Mouse (Mus musculus): ENCODE results near the gene Cops2. TPM values are rescaled to one million over a fixed set of nuclear protein-coding genes. Genes with fewer than 3 reads are reported as not detected.

Cops2 gene
- polyA plus RNA-seq, 1 experiment from 2014 or later = 58.5 TPM

DNA sequence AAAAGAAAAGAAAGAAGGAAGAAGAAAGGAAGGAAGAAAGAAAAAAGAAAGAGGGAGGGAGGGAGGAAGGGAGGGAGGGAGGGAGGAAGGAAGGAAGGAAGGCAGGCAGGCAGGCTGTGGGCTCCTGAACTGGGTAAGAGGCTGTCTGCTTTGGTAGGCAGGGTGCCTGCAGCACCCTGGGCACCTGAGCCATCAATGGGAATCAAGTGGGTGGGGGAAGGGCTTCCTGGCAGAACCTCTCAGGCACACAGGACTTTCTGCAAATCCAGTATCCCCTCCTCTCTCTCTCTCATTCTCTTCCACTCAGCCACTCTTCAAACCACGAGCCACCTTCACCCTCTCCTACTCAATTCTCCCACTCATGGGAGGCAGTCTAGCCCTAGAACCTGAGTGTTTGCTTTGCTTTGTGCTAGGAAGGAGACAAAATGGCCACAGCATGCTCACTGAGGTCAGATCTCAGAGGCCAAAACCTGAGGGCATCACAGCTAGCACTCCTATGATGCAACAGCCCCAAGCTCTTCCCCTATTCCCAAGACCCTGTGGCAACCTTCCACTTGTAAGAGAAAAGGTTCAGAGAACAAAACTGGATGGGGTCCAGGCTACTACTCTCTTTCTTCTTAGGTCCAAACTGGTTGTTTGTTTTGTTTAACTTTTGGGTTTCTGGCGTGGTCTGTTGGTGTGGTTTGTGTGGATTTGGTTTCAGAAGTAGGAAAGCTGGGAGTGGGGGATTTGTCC is 66.6 kb downstream of the Cops2 start:
- Histone ChIP-seq H3K27me3 (replicated peaks) (no peaks in the 10 kb centered on the region), H3K4me3 (no peak overlapping the region), H3K4me2 (no peak overlapping the region), H3K36me3 (no peaks in the 10 kb centered on the region), H3K9me3 (no peaks in the 10 kb centered on the region), H3K4me1 (peaks cover 10% of the 10 kb centered on the region), H3K9ac (no peak overlapping the region), H3K27ac (replicated peaks) (no peak overlapping the region)
- ATAC-seq (ENCODE audit: extremely low read depth, insufficient number of reproducible peaks, low FRiP score, low TSS enrichment) = no peak
- 67% methylated on average over 2 of the region's 2 CpGs for WGBS

DNA sequence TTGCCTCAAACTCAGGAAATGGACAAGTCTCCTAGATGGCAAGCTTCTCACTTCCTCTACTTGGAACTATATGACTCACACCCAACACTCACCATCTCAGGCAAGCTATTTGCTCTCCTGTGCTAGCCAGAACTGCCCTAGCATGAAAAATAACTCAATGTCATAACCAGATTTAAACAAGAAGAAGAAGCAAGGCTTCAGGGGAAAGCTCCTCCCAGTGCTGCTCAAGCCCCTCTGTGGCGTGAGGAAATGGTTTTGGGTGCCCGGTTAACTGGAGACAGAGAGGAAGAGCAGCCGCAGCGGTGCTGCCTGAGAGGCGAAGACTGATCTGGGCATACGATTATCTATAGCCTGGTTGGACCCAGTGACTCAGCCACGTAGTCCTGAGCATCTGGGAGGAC is 67.5 kb downstream of the Cops2 start:
- H3K4me1 ChIP-seq = peaks cover 10% of the 10 kb centered on the region
- 61% methylated on average over 7 of the region's 7 CpGs for WGBS
- no peaks in the 10 kb centered on the region for H3K9me3 ChIP-seq
- H3K36me3 ChIP-seq = no peaks in the 10 kb centered on the region
- no peaks in the 10 kb centered on the region for H3K27me3 ChIP-seq (replicated peaks)
- H3K9ac ChIP-seq = no peak overlapping the region
- no peak overlapping the region for H3K4me3 ChIP-seq
- H3K4me2 ChIP-seq = no peak overlapping the region
- H3K27ac ChIP-seq (replicated peaks) = 0 out of 2 replicates have a peak overlapping the region, but pooled peaks have one; percentile 32
- no peak for ATAC-seq (ENCODE audit: extremely low read depth, insufficient number of reproducible peaks, low FRiP score, low TSS enrichment)

DNA sequence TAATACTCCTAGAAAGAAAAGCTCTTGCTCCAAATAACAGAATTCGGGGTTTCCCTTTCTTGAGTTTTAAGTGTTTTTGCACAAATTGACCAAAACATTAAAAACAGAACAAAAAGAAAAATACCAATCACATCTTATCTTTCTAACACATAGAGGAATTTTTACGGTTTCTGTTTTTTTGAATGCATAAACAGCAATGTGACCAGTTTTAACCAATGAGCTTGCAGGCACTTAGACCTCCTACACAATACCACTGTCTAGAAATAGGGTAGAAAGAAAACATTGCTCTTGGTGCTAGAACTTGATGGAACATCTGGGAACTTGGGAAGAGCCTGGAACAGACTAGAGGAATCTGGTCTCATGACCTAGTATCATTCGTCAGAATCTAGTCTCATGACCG is 68.7 kb downstream of the Cops2 start:
- H3K9me3 ChIP-seq = no peaks in the 10 kb centered on the region
- H3K27ac ChIP-seq (replicated peaks) = no peak overlapping the region
- no peaks in the 10 kb centered on the region for H3K27me3 ChIP-seq (replicated peaks)
- peaks cover 10% of the 10 kb centered on the region for H3K4me1 ChIP-seq
- ATAC-seq (ENCODE audit: extremely low read depth, insufficient number of reproducible peaks, low FRiP score, low TSS enrichment) = no peak
- WGBS = 83% methylated on average over 4 of the region's 4 CpGs
- no peaks in the 10 kb centered on the region for H3K36me3 ChIP-seq
- no peak overlapping the region for H3K4me2 ChIP-seq
- no peak overlapping the region for H3K9ac ChIP-seq
- H3K4me3 ChIP-seq = no peak overlapping the region

DNA sequence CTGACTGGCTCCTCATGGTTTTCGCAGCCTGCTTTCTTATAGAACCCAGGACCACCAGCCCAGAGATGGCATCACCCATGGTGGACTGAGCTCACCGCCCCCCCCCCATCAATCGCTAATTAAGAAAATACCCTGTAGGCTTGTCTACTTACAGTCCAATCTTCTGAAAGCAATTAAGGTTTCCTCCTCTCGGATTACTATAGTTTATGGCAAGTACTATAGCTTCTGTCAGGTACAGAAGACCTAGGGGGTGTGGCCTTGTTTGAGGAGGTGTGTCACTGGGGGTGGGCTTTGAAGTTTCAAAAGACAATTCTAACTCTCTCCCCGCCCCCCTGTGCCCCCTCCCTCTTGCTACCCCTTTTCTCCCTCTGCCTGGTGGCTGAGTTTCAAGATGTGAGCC is 69.7 kb downstream of the Cops2 start:
- Histone ChIP-seq H3K9me3 (no peaks in the 10 kb centered on the region), H3K9ac (no peak overlapping the region), H3K4me1 (peaks cover 10% of the 10 kb centered on the region), H3K4me2 (no peak overlapping the region), H3K27ac (replicated peaks) (no peak overlapping the region), H3K27me3 (replicated peaks) (no peaks in the 10 kb centered on the region), H3K36me3 (no peaks in the 10 kb centered on the region), H3K4me3 (no peak overlapping the region)
- WGBS = 69% methylated on average over 5 of the region's 5 CpGs
- ATAC-seq (ENCODE audit: extremely low read depth, insufficient number of reproducible peaks, low FRiP score, low TSS enrichment) = no peak

DNA sequence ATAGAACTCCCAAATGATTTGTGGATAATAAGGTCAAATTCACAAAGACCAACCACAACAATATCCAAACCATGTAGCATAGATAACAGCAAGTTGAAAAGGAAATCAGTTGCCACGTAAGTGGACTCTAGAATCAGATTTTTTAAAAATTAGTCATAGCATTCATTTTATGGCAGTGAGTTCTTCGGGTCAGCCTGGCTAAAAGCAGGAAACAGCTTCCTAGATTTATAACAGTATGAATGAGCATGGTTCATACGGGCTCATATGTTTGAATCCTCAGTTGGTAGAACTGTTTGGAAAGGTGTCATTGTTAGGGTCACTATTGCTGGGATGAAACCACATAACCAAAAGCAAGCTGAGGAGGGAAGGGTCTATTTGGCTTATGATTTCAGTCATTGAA is 70.2 kb downstream of the Cops2 start:
- H3K9me3 ChIP-seq = no peaks in the 10 kb centered on the region
- H3K9ac ChIP-seq = no peak overlapping the region
- peaks cover 10% of the 10 kb centered on the region for H3K4me1 ChIP-seq
- H3K27ac ChIP-seq (replicated peaks) = no peak overlapping the region
- H3K4me2 ChIP-seq = no peak overlapping the region
- WGBS = 59% methylated on average over 3 of the region's 3 CpGs
- H3K36me3 ChIP-seq = no peaks in the 10 kb centered on the region
- no peak overlapping the region for H3K4me3 ChIP-seq
- H3K27me3 ChIP-seq (replicated peaks) = no peaks in the 10 kb centered on the region
- no peak for ATAC-seq (ENCODE audit: extremely low read depth, insufficient number of reproducible peaks, low FRiP score, low TSS enrichment)

DNA sequence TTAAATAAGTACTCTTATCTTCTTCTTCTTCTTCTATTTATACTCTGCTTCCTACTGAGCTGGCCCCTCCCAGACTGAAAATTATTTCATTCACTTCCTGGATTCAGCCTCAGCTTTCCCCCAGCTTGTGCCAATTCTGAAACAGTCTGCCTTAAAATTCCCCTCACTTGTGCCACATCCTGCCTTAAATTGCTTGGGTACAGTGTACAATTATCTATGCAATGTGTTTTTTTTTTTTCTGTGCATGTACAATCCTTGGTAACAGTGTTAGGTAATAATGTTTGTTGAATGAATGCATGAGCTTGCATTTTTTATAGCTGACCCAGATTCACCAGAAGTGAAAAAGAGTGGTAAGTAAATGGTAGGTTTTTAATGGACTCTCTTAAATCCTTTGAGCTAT is 70.6 kb downstream of the Cops2 start:
- no peak overlapping the region for H3K4me3 ChIP-seq
- ATAC-seq (ENCODE audit: extremely low read depth, insufficient number of reproducible peaks, low FRiP score, low TSS enrichment) = no peak
- H3K27me3 ChIP-seq (replicated peaks) = no peaks in the 10 kb centered on the region
- no peaks in the 10 kb centered on the region for H3K9me3 ChIP-seq
- H3K36me3 ChIP-seq = no peaks in the 10 kb centered on the region
- no peak overlapping the region for H3K4me2 ChIP-seq
- peaks cover 14% of the 10 kb centered on the region for H3K4me1 ChIP-seq
- no peak overlapping the region for H3K27ac ChIP-seq (replicated peaks)
- no peak overlapping the region for H3K9ac ChIP-seq

DNA sequence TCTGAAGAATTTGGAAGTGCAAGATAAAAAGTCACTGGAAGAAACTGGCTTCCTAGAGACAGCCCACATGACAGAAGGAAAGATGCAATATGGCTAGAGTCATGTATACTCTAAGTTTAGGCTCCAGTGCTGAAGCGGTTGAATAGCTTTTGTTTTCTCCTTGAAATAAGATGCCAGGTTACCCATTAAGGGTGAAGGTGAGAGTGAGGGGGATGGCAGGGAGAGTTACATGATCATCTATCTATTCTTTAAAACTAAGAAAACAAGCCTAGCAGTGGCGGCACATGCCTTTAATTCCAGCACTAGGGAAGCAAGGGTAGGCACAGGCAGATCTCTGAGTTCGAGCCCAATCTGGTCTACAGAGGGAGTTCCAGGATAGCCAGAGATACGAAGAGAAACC is 73.9 kb downstream of the Cops2 start:
- WGBS = 58% methylated on average over 4 of the region's 4 CpGs
- no peak overlapping the region for H3K4me2 ChIP-seq
- H3K36me3 ChIP-seq = no peaks in the 10 kb centered on the region

DNA sequence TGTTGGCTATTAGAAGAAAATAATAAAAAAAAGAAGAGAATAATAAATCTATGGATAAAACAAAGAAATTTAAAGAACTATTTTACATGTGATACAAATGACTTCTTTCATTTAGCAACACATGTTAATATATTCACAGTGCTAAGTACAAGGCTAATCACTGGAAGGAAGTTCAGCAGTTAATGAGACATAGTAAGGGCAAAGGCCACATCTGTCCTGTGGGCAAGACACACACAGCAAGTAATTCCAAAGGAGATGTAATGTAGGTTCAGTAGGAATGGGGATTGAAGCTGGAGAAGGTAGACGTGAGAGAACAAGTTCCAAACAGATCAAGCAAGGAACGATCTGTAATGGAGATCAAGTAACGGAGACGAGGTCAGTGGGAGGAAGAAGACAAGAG is 74.5 kb downstream of the Cops2 start:
- Histone ChIP-seq H3K27me3 (replicated peaks) (no peaks in the 10 kb centered on the region), H3K4me2 (no peak overlapping the region), H3K4me1 (peaks cover 37% of the 10 kb centered on the region), H3K36me3 (no peaks in the 10 kb centered on the region), H3K27ac (replicated peaks) (no peak overlapping the region), H3K9ac (no peak overlapping the region), H3K9me3 (no peaks in the 10 kb centered on the region), H3K4me3 (no peak overlapping the region)
- ATAC-seq (ENCODE audit: extremely low read depth, insufficient number of reproducible peaks, low FRiP score, low TSS enrichment) = no peak
- 72% methylated on average over 4 of the region's 4 CpGs for WGBS

More for the DNA sequence above, 73.9 kb downstream of the Cops2 start:
- H3K4me1 ChIP-seq = peaks cover 37% of the 10 kb centered on the region
- H3K27ac ChIP-seq (replicated peaks) = no peak overlapping the region
- no peaks in the 10 kb centered on the region for H3K9me3 ChIP-seq
- H3K27me3 ChIP-seq (replicated peaks) = no peaks in the 10 kb centered on the region
- ATAC-seq (ENCODE audit: extremely low read depth, insufficient number of reproducible peaks, low FRiP score, low TSS enrichment) = no peak
- no peak overlapping the region for H3K9ac ChIP-seq
- no peak overlapping the region for H3K4me3 ChIP-seq

DNA sequence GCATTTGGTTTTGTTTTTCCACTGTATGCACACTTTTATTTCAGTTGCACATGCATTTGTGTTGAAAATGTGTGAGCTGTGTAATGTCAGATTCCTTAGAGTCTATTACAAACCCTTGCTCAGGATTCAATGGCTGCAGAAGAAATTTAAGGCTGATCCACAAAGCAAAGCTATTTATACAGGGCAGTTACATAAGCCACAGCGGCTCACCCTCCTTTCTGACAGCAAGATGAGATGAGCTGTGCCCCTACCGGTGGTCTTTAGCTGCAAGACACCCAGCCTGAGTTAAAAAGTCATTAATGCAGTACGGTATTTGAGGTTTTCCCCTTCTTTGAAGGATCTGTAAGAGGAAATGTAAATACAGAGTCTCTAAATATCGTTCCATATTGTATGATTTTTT is 75.1 kb downstream of the Cops2 start:
- Histone ChIP-seq H3K4me1 (peaks cover 37% of the 10 kb centered on the region), H3K27me3 (replicated peaks) (no peaks in the 10 kb centered on the region), H3K27ac (replicated peaks) (no peak overlapping the region), H3K4me2 (no peak overlapping the region), H3K36me3 (no peaks in the 10 kb centered on the region), H3K4me3 (no peak overlapping the region), H3K9me3 (no peaks in the 10 kb centered on the region), H3K9ac (no peak overlapping the region)
- no peak for ATAC-seq (ENCODE audit: extremely low read depth, insufficient number of reproducible peaks, low FRiP score, low TSS enrichment)
- 55% methylated on average over 4 of the region's 4 CpGs for WGBS

DNA sequence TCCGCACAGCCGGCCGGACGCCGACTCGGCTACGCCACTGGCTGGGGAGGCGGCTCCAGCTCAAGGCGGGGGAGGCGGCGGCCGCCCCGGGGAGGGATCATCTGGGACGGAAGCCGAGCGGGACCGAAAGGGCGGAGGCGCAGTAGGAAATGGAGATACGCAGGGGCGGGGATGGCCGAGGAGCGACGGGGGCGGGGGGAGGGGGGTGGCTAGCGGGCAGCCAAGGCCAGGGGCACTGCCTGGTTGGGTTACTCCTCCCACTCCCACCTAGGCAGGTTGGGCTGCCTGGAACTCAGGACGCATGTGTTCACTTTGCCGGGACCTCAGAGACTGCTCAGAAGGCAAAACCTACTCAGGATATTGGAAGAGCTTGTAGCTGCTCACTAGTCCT is 76.2 kb downstream of the Cops2 start, which contains the start of gene Secisbp2l:
Gene Secisbp2l (minus strand): TSS at position 152 of the 391 bp plus-strand sequence.
- Histone ChIP-seq H3K27me3 (replicated peaks) (no peaks in the 10 kb centered on the region), H3K27ac (replicated peaks) (peak within 1 kb of the TSS; percentile 83), H3K36me3 (0 out of 2 replicates have a peak, but pooled peaks cover 5% of the 10 kb centered on the region), H3K9me3 (no peaks in the 10 kb centered on the region), H3K4me2 (peak within 1 kb of the TSS; percentile 86), H3K9ac (peak within 1 kb of the TSS; percentile 93), H3K4me1 (peaks cover 34% of the 10 kb centered on the region), H3K4me3 (peak within 1 kb of the TSS; percentile 84)
- WGBS = under 1% methylated on average over 28 of the region's 28 CpGs
- ATAC-seq (ENCODE audit: extremely low read depth, insufficient number of reproducible peaks, low FRiP score, low TSS enrichment) = peak; percentile 90

DNA sequence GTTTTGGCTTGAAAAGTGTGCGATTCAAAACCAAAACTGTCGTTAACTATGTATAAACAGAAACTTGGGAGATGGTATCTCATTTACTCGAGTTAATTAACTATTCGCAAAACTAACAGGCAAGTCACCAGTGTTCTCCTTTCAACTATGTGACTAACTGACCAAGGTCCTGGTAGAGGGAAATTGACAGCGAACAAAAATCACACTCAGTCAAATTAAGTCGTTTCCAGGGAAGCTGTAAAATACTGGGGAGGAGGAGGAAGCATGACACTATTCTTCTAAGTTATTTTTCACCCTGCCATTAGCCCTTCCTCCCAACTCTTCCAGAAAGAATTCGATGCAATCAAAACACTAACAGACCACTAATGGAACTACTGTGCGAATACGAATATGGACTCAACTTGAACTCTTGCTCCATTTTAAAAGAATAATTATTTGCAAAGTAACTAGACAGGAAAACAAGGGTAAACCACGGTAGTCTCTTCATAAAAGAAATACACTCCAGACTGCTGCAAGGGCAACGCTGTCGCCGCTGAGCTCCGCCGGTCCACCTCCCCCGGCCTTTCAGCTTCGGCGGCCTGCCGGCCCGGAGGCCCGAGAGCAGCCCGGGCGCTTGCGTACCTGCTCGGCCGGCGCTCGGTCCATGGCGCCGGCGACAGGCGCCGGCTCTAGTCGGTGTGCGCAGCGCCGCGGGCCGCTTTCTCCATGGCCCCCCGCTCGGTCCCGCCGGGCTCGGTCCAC is 76.8 kb downstream of the Cops2 start:
- Histone ChIP-seq H3K9ac (peak overlapping the region; percentile 93), H3K4me3 (peak overlapping the region; percentile 84), H3K9me3 (no peaks in the 10 kb centered on the region), H3K27ac (replicated peaks) (peak overlapping the region; percentile 83), H3K4me1 (peaks cover 30% of the 10 kb centered on the region), H3K4me2 (peak overlapping the region; percentile 86), H3K36me3 (0 out of 2 replicates have a peak, but pooled peaks cover 5% of the 10 kb centered on the region), H3K27me3 (replicated peaks) (no peaks in the 10 kb centered on the region)
- ATAC-seq (ENCODE audit: extremely low read depth, insufficient number of reproducible peaks, low FRiP score, low TSS enrichment) = no peak
- 3% methylated on average over 44 of the region's 44 CpGs for WGBS

Measured in heart, embryonic 13.5 days (tissue).